Mouse (Mus musculus) embryonic fibroblast, embryonic 13.5 days (primary cell): ENCODE results near the gene Kazald1. TPM values are rescaled to one million over a fixed set of nuclear protein-coding genes. Genes with fewer than 3 reads are reported as not detected.

Source experiments
- H3K27ac ChIP-seq: 2 replicates; pipeline ENCODE4 v1.5.1; 2012; ENCODE audit warnings: low read length, control low read depth, inconsistent platforms; ENCODE audit not compliant: insufficient read depth
- H3K4me1 ChIP-seq: 2 replicates; pipeline ENCODE4 v1.6.1; 2011; ENCODE audit warnings: low read length; ENCODE audit not compliant: control insufficient read depth, insufficient read depth
- H3K4me3 ChIP-seq: 2 replicates; pipeline ENCODE4 v1.5.1; 2011; ENCODE audit warnings: mild to moderate bottlenecking, control low read depth, low read length; ENCODE audit not compliant: insufficient read depth
- CTCF ChIP-seq: IDR thresholded peaks from 2 replicates; pipeline ENCODE4 v1.5.1; 2011; ENCODE audit warnings: mild to moderate bottlenecking, control low read depth, low read length, moderate library complexity, borderline replicate concordance; ENCODE audit not compliant: insufficient read depth
- POLR2A ChIP-seq: IDR thresholded peaks from 2 replicates; pipeline ENCODE4 v1.6.1; 2011; ENCODE audit warnings: low read depth, mild to moderate bottlenecking, control low read depth, low read length, moderate library complexity
- polyA plus RNA-seq: library from polyadenylated mRNA; stranded (reverse); fragments of >200 nt; gene quantifications from 2 replicates; pipeline ENCODE4 v1.2.4, GENCODE M21; 2011; ENCODE audit warnings: low read depth; ENCODE audit not compliant: missing spikeins, insufficient read length

Kazald1 gene
- polyA plus RNA-seq, 1 experiment = 7.3 TPM

DNA sequence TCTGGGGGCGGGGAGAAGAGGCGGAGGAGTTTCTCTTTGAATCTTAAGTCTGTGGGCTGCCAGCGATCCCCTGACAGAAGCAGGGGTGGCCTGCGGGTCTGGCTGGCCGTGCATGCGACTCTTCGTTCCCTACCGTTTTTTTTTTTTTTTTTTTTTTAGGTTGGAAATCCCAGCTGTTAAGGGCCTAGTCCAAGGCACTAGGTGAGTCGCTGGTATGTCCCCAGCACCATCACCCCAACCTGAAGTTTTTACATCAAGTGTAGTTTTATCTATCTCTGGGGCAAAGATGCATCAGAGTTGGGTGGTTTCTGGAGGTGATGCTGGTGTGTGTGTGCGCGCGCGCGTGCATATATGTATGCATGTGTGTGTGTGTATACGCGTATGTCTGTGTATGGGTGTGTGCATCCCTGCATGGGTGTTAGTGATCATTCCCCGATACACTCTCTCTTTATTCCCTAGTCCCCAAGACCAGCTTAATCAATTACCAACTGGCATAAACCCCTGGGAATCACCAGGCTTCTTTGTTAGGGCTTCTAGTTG is 1.1 kb downstream of the Kazald1 start:
- Histone ChIP-seq H3K4me1 (peaks cover 3% of the 10 kb centered on the region), H3K27ac (peak overlapping the region; percentile 86; the same call in 1 of the 2 replicates)
- TF ChIP-seq POLR2A (no peak), CTCF (no peak)

DNA sequence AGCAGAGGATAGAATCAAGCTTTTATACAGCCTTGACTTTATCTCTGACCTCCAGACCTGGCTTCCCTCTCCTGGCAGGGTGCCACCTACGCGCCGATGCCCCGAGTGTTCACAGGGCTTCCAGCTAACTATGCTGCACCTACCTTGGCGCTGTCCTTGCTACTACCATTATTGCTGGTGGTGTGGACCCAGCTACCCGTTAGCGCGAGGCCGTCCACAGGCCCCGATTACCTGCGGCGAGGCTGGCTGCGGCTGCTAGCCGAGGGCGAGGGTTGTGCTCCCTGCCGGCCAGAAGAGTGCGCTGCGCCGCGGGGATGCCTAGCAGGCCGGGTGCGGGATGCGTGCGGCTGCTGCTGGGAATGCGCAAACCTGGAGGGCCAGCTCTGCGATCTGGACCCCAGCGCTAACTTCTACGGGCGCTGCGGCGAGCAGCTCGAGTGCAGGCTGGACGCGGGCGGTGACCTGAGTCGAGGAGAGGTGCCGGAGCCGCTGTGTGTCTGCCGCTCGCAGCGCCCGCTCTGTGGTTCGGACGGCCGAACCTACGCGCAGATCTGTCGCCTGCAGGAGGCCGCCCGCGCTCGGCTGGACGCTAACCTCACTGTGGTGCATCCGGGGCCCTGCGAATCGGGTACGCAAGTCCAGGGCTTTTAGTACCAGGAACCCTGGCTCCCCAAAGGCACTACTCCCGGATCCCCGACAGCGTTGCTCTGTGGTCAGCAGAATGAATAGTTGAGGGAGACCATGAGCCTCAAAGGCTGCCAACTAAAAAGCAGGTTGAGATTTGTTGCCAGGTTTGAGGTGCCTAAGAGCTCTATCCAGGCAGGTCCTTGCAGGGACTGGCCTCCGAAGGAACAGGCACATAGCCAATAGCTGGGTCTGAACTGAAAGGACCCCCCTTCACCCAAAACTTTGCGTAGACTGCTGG is 1.8 kb downstream of the Kazald1 start:
- TF ChIP-seq CTCF (peak; percentile 64), POLR2A (peak; percentile 30; the same call in 1 of the 2 replicates)
- H3K27ac ChIP-seq = no peak overlapping the region
- H3K4me3 ChIP-seq = peak overlapping the region; percentile 16
- peaks cover 3% of the 10 kb centered on the region for H3K4me1 ChIP-seq

More for the DNA sequence above, 1.1 kb downstream of the Kazald1 start:
- H3K4me3 ChIP-seq = no peak overlapping the region; the same call in 1 of the 2 replicates

DNA sequence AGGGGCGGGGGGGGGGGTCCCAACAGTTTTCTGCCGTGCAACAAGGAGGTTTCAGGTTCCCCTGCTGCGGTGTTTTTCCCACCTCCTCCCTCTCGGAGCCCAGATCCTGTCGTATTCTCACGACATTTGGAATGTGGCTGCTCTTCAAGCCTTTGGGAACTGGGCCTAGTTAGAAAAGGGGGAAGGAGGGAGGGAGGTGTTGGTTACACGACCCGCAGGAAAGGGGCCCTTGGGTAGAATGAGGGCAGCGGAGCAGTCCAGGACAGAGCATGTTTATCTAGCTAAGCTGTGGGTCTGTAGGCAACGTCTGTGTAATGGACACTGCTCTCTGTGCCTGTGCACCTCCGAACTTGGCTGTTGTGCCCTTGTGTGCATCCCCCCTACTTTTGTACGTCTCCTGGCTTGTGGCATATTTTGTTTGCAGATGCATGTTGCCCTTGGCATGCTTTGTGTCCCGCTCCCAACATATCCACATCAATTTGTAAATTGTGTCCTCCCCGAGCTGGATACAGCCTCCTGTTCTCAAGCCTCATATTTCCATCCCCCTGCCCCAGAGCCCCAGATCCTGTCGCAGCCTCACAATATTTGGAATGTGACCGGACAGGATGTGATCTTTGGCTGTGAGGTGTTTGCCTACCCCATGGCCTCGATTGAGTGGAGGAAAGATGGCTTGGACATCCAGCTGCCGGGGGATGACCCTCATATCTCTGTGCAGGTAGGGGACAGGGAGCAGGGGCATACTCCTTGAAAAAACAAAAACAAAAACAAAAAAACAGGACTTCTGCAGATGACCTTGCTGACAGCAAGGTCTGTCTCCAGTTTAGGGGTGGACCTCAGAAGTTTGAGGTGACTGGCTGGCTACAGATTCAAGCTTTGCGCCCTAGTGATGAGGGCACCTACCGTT is 3.0 kb downstream of the Kazald1 start:
- TF ChIP-seq POLR2A (no peak), CTCF (no peak)
- Histone ChIP-seq H3K4me1 (peaks cover 3% of the 10 kb centered on the region), H3K27ac (no peak overlapping the region), H3K4me3 (no peak overlapping the region)

DNA sequence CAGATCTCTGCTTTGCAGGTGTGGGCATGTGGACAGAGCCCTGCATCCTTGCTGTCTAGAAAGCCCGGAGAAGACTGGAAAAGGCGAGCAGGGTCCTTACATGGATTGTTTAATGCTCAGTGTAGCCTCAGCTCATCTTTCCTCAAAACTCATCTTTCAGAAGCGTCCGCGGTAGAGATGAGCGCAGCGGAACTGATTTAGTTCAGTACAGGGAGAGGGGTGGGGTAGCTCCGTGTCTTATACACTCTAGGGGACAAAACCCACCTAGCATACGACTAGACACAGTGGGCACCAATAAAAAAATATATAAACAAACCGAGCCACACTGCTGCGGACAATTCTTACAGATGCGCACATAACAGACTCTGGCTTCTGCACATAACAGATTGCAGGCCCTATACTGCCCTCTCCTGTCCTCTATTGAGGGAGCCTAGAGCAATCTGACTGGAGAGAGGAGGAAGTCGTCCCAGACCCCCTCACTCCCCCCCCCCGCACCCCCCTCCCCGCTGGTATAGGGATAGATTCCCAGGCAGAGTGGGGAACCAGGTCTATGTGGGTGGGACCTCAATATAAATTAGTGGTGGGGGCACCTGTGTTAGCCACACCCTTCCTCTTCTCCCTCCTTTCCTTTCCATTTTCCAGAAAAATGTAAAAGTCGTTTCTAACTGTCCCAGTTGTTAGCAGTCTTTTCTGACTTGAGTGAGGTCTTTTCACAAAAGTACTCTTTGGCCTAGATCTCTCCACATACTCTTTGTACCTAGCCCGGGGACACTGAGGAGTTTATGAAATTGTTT is 4.1 kb downstream of the Kazald1 start:
- peaks cover 3% of the 10 kb centered on the region for H3K4me1 ChIP-seq
- TF ChIP-seq CTCF = no peak
- TF ChIP-seq POLR2A = no peak

DNA sequence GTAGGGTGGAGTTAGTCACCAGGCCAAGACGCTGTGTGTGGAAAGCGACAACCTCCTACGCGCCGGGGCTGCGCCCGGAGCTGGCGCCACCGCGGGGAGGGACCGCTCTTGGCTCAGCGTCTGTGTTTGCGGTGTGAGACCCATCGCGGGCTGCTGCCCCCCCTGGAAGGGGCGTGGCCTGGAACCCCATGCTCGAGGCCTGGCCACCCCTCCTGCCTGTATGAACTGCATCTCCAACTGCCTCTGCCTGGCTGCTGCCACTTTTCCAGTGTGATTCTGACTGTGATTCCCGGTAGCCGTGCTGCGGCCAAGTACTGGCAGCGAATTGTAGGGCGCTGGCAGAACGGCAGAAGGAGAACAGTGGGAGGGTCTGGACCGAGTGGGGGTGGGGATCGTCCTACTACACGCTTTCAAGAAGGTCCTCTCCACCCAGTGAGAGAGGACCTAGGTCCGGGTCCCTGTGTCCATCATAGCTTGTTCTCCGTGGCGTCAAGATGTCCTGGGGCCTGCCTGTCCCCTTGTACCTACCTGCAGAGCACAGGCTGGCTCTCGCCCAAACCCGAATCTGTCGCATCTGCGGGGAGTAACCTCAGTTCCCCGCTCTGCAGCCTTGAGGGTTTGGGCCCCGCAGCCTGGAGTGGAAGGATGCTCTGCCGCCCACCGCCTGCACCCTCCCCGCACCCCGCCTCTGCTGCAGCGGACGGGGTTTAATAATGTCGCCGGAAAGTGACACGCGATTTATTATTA is 4.9 kb downstream of the Kazald1 start:
- TF ChIP-seq CTCF (no peak), POLR2A (peak; percentile 77)
- peak overlapping the region; percentile 18; the same call in 1 of the 2 replicates for H3K4me3 ChIP-seq
- H3K4me1 ChIP-seq = peaks cover 3% of the 10 kb centered on the region
- peak overlapping the region; percentile 69 for H3K27ac ChIP-seq

More for the DNA sequence above, 4.1 kb downstream of the Kazald1 start:
- H3K27ac ChIP-seq = peak overlapping the region; percentile 69
- H3K4me3 ChIP-seq = no peak overlapping the region

DNA sequence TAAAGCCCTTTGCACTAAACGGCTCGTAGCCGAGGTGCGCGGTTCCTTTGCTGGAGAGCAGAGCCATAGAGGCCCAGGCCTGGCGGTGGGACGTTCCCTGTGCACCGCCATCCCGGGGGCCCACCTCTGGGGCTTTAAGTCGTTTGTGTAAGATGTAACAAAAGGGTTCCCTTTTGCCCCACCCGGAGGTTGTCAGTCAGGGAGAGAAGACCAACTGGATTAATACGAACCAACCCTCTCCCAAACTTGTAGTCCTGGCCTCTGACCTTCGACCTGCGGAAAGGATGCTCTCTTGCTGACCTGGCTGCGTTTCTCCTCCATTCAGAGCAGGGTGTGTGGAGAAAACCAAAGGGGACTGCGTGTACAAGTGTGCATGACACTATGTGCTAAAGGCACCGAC is 5.7 kb downstream of the Kazald1 start:
- Histone ChIP-seq H3K4me3 (no peak overlapping the region), H3K4me1 (peaks cover 3% of the 10 kb centered on the region), H3K27ac (peak overlapping the region; percentile 69)
- TF ChIP-seq CTCF (no peak), POLR2A (no peak)

DNA sequence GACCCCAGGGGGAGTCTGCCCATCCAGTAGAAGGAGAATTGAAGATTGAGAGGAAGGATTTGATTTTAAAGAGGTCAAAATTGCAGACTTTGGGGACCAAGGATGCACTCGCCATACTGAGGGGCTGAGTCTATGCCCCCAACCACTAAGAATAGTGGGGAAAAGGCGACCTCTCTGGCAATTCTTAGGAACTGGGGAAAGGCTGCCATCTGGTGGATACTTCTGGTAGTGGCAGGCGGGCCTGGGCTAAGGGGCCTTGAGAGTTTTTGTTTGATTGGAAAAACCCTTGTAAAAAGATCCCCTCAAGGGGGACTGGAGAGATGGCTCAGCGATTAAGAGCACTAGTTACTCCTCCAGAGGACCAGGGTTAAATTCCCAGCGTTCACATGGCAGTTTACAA is 6.2 kb downstream of the Kazald1 start:
- TF ChIP-seq CTCF = peak; percentile 54; the same call in 1 of the 2 replicates
- no peak for TF ChIP-seq POLR2A
- peaks cover 3% of the 10 kb centered on the region for H3K4me1 ChIP-seq
- H3K27ac ChIP-seq = no peak overlapping the region
- H3K4me3 ChIP-seq = no peak overlapping the region

DNA sequence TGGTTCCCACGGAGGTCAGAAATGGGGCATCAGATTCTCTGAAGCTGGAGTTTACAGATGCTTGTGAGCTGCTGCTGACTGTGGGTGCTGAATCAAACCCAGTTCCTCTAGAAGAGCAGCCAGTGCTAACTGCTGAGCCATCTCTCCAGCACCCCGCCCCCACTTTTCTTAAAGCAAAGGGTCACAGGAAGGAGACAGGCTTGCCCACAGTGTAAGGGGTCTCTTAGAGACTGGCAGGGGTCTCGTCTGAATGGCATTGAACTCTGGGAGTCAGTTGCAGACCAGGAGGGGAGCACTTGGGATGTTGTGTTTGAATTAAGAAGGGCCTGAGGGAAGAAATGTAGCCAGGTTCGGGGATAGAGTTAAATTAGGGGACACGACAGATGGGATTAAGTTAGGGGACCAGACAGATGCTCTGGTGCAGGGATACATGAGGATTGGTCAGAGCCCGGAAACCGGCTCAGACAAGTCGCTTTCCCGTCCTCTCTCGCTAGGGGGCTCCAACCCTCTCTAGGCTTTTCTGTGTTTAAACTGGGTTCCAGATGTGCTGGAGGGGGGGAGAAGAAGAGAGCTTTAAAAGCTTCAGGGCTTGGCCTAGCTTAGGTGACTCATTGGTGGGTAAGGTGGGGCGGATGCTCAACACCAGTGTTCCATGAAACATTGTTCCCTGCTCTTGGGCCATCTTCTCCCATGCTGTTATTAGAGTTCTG is 7.0 kb downstream of the Kazald1 start:
- Histone ChIP-seq H3K27ac (no peak overlapping the region), H3K4me1 (peaks cover 3% of the 10 kb centered on the region), H3K4me3 (no peak overlapping the region)
- TF ChIP-seq POLR2A (no peak), CTCF (no peak)
